In genomic region chr10:117115652-117116051, GRCm38 (mm10) we compare ENCODE assay signal across 19 mouse cellular contexts. TPM values are rescaled to one million over a fixed set of nuclear protein-coding genes. Genes with fewer than 3 reads are reported as not detected.
A peak's percentile ranks its signal among the peaks of the same experiment; 100 is the strongest.
DNase-seq lines count a peak whose midpoint lies in the region; ATAC-seq and TF ChIP-seq lines count a peak whose summit lies in the region.
"Had no signal": no experiment of that assay in that cellular context is flagged by ENCODE, and none has a peak within 500 bp of the region (broad histone marks: within the 10 kb centered on the region; RNA-seq: fewer than 3 reads in every experiment).

No protein-coding gene starts in this region.

- no peak overlapping the region for H3K4me2 ChIP-seq in forebrain, embryonic 14.5 days (ENCODE audit: low read length)
- H3K4me2 ChIP-seq in forebrain, embryonic 13.5 days = no peak overlapping the region
- H3K4me2 ChIP-seq in heart, embryonic 15.5 days = no peak overlapping the region
- H3K4me2 ChIP-seq in liver, embryonic 12.5 days = 0 out of 2 replicates have a peak overlapping the region, but pooled peaks have one; percentile 6
- H3K4me2 ChIP-seq in liver, embryonic 11.5 days = no peak overlapping the region

- H3K9ac ChIP-seq in forebrain, embryonic 14.5 days (ENCODE audit: low read length) = no peak overlapping the region
- H3K9ac ChIP-seq in forebrain, embryonic 13.5 days = no peak overlapping the region
- H3K9ac ChIP-seq in heart, embryonic 15.5 days = no peak overlapping the region
- H3K9ac ChIP-seq in liver, embryonic 12.5 days = no peak overlapping the region
- H3K9ac ChIP-seq in liver, embryonic 11.5 days (ENCODE audit: low read depth, low read length) = no peak overlapping the region

- no peak for TF ChIP-seq CTCF in brain, embryonic 14.5 days (IDR thresholded peaks at IDR 0.05; ENCODE audit: borderline replicate concordance, extremely low read depth, insufficient read depth, insufficient read length)

- no peaks in the 10 kb centered on the region for H3K27me3 ChIP-seq in forebrain, embryonic 14.5 days (replicated peaks; ENCODE audit: control insufficient read depth, insufficient read depth, low read length)
- no peaks in the 10 kb centered on the region for H3K27me3 ChIP-seq in forebrain, embryonic 13.5 days
- no peaks in the 10 kb centered on the region for H3K27me3 ChIP-seq in heart, embryonic 15.5 days
- H3K27me3 ChIP-seq in liver, embryonic 12.5 days (replicated peaks) = no peaks in the 10 kb centered on the region
- no peaks in the 10 kb centered on the region for H3K27me3 ChIP-seq in liver, embryonic 11.5 days (replicated peaks; ENCODE audit: control insufficient read depth, insufficient read depth, low read length)

- DNase-seq in forebrain, embryonic 14.5 days (ENCODE audit: low spot score) = peak; percentile 44
- no peak for DNase-seq in heart, adult 9 months (ENCODE audit: low spot score in 2 of 2)
- no peak for DNase-seq in liver, embryonic 11.5 days (ENCODE audit: low spot score)
- peak; percentile 29 for DNase-seq in brain, embryonic 14.5 days (ENCODE audit: low read depth)
- DNase-seq: adrenal gland, postnatal 25 days; cerebellum, adult 11-12 months; cerebellum, postnatal 25 days; embryo, embryonic 11 days; kidney, adult 2 months; kidney, postnatal 25 days; lung, postnatal 14 days; right cerebral cortex, postnatal 14 days; spleen, adult 18-20 months; thymus, postnatal 25 days had no signal

- no peak for ATAC-seq in forebrain, embryonic 14.5 days
- ATAC-seq in forebrain, embryonic 13.5 days = no peak
- no peak for ATAC-seq in heart, embryonic 15.5 days (replicated peaks; ENCODE audit: insufficient number of reproducible peaks, insufficient read depth, low FRiP score, low read depth)
- no peak for ATAC-seq in liver, embryonic 12.5 days
- ATAC-seq in liver, embryonic 11.5 days (replicated peaks; ENCODE audit: low FRiP score) = no peak
- ATAC-seq: CD4-positive, CD25-positive, alpha-beta regulatory T cell, adult 4 months; inflammation-experienced regulatory T-cells, adult 6 months had no signal

- H3K4me1 ChIP-seq in forebrain, embryonic 14.5 days (ENCODE audit: control insufficient read depth, insufficient read depth, low read length) = 0 out of 2 replicates have a peak, but pooled peaks cover 2% of the 10 kb centered on the region
- H3K4me1 ChIP-seq in forebrain, embryonic 13.5 days = no peaks in the 10 kb centered on the region
- H3K4me1 ChIP-seq in heart, embryonic 15.5 days (replicated peaks) = peaks cover 59% of the 10 kb centered on the region
- peaks cover 86% of the 10 kb centered on the region for H3K4me1 ChIP-seq in liver, embryonic 12.5 days
- H3K4me1 ChIP-seq in liver, embryonic 11.5 days (replicated peaks; ENCODE audit: control insufficient read depth, insufficient read depth, low read length) = peaks cover 60% of the 10 kb centered on the region

- H3K4me3 ChIP-seq in forebrain, embryonic 14.5 days (ENCODE audit: low read depth, low read length) = no peak overlapping the region
- no peak overlapping the region for H3K4me3 ChIP-seq in forebrain, embryonic 13.5 days
- H3K4me3 ChIP-seq in heart, embryonic 15.5 days = no peak overlapping the region
- H3K4me3 ChIP-seq in liver, embryonic 12.5 days = no peak overlapping the region
- H3K4me3 ChIP-seq in liver, embryonic 11.5 days (ENCODE audit: low read depth, low read length) = no peak overlapping the region

- H3K27ac ChIP-seq in forebrain, embryonic 14.5 days (ENCODE audit: low read depth, low read length) = no peak overlapping the region
- H3K27ac ChIP-seq in forebrain, embryonic 13.5 days = no peak overlapping the region
- 0 out of 2 replicates have a peak overlapping the region, but pooled peaks have one; percentile 34 for H3K27ac ChIP-seq in heart, embryonic 15.5 days
- H3K27ac ChIP-seq in liver, embryonic 12.5 days = peak overlapping the region; percentile 46
- no peak overlapping the region for H3K27ac ChIP-seq in liver, embryonic 11.5 days (ENCODE audit: low read depth, low read length)

- peaks cover 4% of the 10 kb centered on the region; the same call in 1 of the 2 replicates for H3K36me3 ChIP-seq in forebrain, embryonic 14.5 days (ENCODE audit: control insufficient read depth, insufficient read depth, low read length)
- no peaks in the 10 kb centered on the region for H3K36me3 ChIP-seq in forebrain, embryonic 13.5 days (ENCODE audit: poor library complexity, severe bottlenecking)
- no peaks in the 10 kb centered on the region for H3K36me3 ChIP-seq in heart, embryonic 15.5 days
- H3K36me3 ChIP-seq in liver, embryonic 12.5 days = peaks cover 13% of the 10 kb centered on the region
- no peaks in the 10 kb centered on the region; the same call in 1 of the 2 replicates for H3K36me3 ChIP-seq in liver, embryonic 11.5 days (ENCODE audit: control insufficient read depth, insufficient read depth, low read length)

- no peak for TF ChIP-seq POLR2A in brain, embryonic 14.5 days (IDR thresholded peaks at IDR 0.05; ENCODE audit: borderline replicate concordance, extremely low read depth, insufficient read depth, insufficient read length, poor library complexity, severe bottlenecking)

- no peaks in the 10 kb centered on the region for H3K9me3 ChIP-seq in forebrain, embryonic 14.5 days (replicated peaks; ENCODE audit: control insufficient read depth, low read length)
- H3K9me3 ChIP-seq in forebrain, embryonic 13.5 days (replicated peaks) = no peaks in the 10 kb centered on the region
- no peaks in the 10 kb centered on the region for H3K9me3 ChIP-seq in heart, embryonic 15.5 days (replicated peaks)
- H3K9me3 ChIP-seq in liver, embryonic 12.5 days (replicated peaks) = no peaks in the 10 kb centered on the region
- H3K9me3 ChIP-seq in liver, embryonic 11.5 days (ENCODE audit: control insufficient read depth, low read length) = no peaks in the 10 kb centered on the region

- WGBS in forebrain, embryonic 14.5 days = 62% methylated on average over 3 of the region's 3 CpGs
- WGBS in forebrain, embryonic 13.5 days = 69% methylated on average over 3 of the region's 3 CpGs
- 22% methylated on average over 2 of the region's 3 CpGs for WGBS in heart, embryonic 15.5 days
- WGBS in liver, embryonic 12.5 days (ENCODE audit: insufficient replicate concordance) = 75% methylated on average over 3 of the region's 3 CpGs
- WGBS in liver, embryonic 11.5 days = 77% methylated on average over 3 of the region's 3 CpGs

RNA-seq across cellular contexts. Expression of gene Frs2, which starts 32.7 kb away (rescaled TPM):
- 27.2 and 28.5 TPM in 2 replicates for polyA plus RNA-seq in forebrain, embryonic 14.5 days (2014; fragmentation: Nextera tagmentation; extraction: Ambion mirVana)
- 16.0 and 19.7 TPM in 2 replicates for polyA plus RNA-seq in forebrain, embryonic 13.5 days (2015; fragmentation: Nextera tagmentation; extraction: Ambion mirVana)
- 14.8 and 14.9 TPM in 2 replicates for polyA plus RNA-seq in heart, embryonic 15.5 days (2015; fragmentation: Nextera tagmentation; extraction: Ambion mirVana)
- 11.3 and 13.3 TPM in 2 replicates for polyA plus RNA-seq in liver, embryonic 12.5 days (2016; fragmentation: Nextera tagmentation; extraction: Ambion mirVana)
- 21.3 and 23.5 TPM in 2 replicates for polyA plus RNA-seq in liver, embryonic 11.5 days (2014; fragmentation: Nextera tagmentation; extraction: Ambion mirVana)
- polyA plus RNA-seq in brain, embryonic 14.5 days (2012; rRNA removed) = 33.8 and 37.8 TPM in 2 replicates

RNA-seq across cellular contexts. Expression of gene Cct2, which starts 52.0 kb away (rescaled TPM):
- 315 and 330 TPM in 2 replicates for polyA plus RNA-seq in forebrain, embryonic 14.5 days (2014; fragmentation: Nextera tagmentation; extraction: Ambion mirVana)
- 281 and 294 TPM in 2 replicates for polyA plus RNA-seq in forebrain, embryonic 13.5 days (2015; fragmentation: Nextera tagmentation; extraction: Ambion mirVana)
- polyA plus RNA-seq in heart, embryonic 15.5 days (2015; fragmentation: Nextera tagmentation; extraction: Ambion mirVana) = 139 and 171 TPM in 2 replicates
- polyA plus RNA-seq in liver, embryonic 12.5 days (2016; fragmentation: Nextera tagmentation; extraction: Ambion mirVana) = 249 and 252 TPM in 2 replicates
- 414 and 416 TPM in 2 replicates for polyA plus RNA-seq in liver, embryonic 11.5 days (2014; fragmentation: Nextera tagmentation; extraction: Ambion mirVana)
- 262 and 287 TPM in 2 replicates for polyA plus RNA-seq in brain, embryonic 14.5 days (2012; rRNA removed)

Comparison
In these comparisons a context has a peak if more than half of its experiments do, and no peak if none do; other contexts are left out.
1. H3K27ac ChIP-seq: peak in heart, embryonic 15.5 days (single experiment) and liver, embryonic 12.5 days (single experiment); none in forebrain, embryonic 14.5 days (single experiment), forebrain, embryonic 13.5 days (single experiment) and liver, embryonic 11.5 days (single experiment).
2. DNase-seq: peak in forebrain, embryonic 14.5 days (single experiment) and brain, embryonic 14.5 days (single experiment); none in heart, adult 9 months (0 of 2) and liver, embryonic 11.5 days (single experiment).